Mouse (Mus musculus) embryonic facial prominence, embryonic 13.5 days (tissue): ENCODE data around the gene Cyp27b1. TPM values are rescaled to one million over a fixed set of nuclear protein-coding genes. Genes with fewer than 3 reads are reported as not detected.
"Not testable (repeated sequence)": the region's sequence is repeated elsewhere in the genome, so short reads cannot be mapped to it uniquely, and the experiment has no call there.

Source experiments
- ATAC-seq: fragments of 200-750 bp; cut with Nextera tagmentation; 2 replicates; pipeline ENCODE4 v1.8.0; 2017; ENCODE audit warnings: low read depth; ENCODE audit not compliant: insufficient number of reproducible peaks, insufficient read depth, low FRiP score, low TSS enrichment
- H3K27ac ChIP-seq: fragments of 300-500 bp; sonication (generic); 2 replicates; pipeline ENCODE4 v1.5.1; 2015; ENCODE audit warnings: moderate library complexity, mild to moderate bottlenecking, inconsistent platforms
- H3K27me3 ChIP-seq: fragments of 300-500 bp; sonication (generic); 2 replicates; pipeline ENCODE4 v1.6.1; 2015; ENCODE audit warnings: mild to moderate bottlenecking, inconsistent platforms
- H3K36me3 ChIP-seq: fragments of 300-500 bp; sonication (generic); 2 replicates; pipeline ENCODE4 v1.6.1; 2015; ENCODE audit warnings: mild to moderate bottlenecking, inconsistent platforms
- H3K4me1 ChIP-seq: fragments of 300-500 bp; sonication (generic); 2 replicates; pipeline ENCODE4 v1.6.1; 2015; ENCODE audit warnings: inconsistent platforms
- H3K4me2 ChIP-seq: fragments of 300-500 bp; sonication (generic); 2 replicates; pipeline ENCODE4 v1.6.1; 2015; ENCODE audit warnings: moderate library complexity, mild to moderate bottlenecking, inconsistent platforms
- H3K4me3 ChIP-seq: fragments of 300-500 bp; sonication (generic); 2 replicates; pipeline ENCODE4 v1.5.1; 2015; ENCODE audit warnings: mild to moderate bottlenecking, inconsistent platforms
- H3K9ac ChIP-seq: fragments of 300-500 bp; sonication (generic); 2 replicates; pipeline ENCODE4 v1.6.1; 2015; ENCODE audit warnings: mild to moderate bottlenecking, inconsistent platforms
- H3K9me3 ChIP-seq: fragments of 300-500 bp; sonication (generic); 2 replicates; pipeline ENCODE4 v1.6.1; 2016; ENCODE audit warnings: inconsistent platforms
- WGBS: fragments of 180-500 bp; shearing (Covaris S2); methylation state at CpG from one replicate; pipeline ENCODE4 v1.1.7; 2015; ENCODE audit warnings: mixed read lengths; 5-methylcytosine and 5-hydroxymethylcytosine counted together
- polyA plus RNA-seq: library from polyadenylated mRNA; unstranded; fragments of >200 nt; fragmentation: Nextera tagmentation; extraction: Ambion mirVana; gene quantifications from 2 replicates; pipeline ENCODE4 v1.2.1, GENCODE M21; 2015

Gene Cyp27b1
- polyA plus RNA-seq, 1 experiment from 2014 or later = 0.08 TPM

- peaks cover 27% of the 10 kb centered on the region for H3K4me1 ChIP-seq
- H3K27me3 ChIP-seq = peaks cover 24% of the 10 kb centered on the region
- H3K4me2 ChIP-seq, H3K9me3 ChIP-seq, H3K9ac ChIP-seq, ATAC-seq, H3K27ac ChIP-seq, H3K4me3 ChIP-seq: not testable (repeated sequence)
- 84% methylated on average over 4 of the region's 4 CpGs for WGBS
- H3K36me3 ChIP-seq = peaks cover 15% of the 10 kb centered on the region
These were observed 24.2 kb downstream of the Cyp27b1 start for GRCm38 (mm10) chr10:127072270-127072669.

- not testable (repeated sequence) for H3K4me2 ChIP-seq, H3K9ac ChIP-seq, ATAC-seq, H3K36me3 ChIP-seq, H3K27ac ChIP-seq, H3K9me3 ChIP-seq, H3K4me3 ChIP-seq
- Histone ChIP-seq H3K4me1 (peaks cover 27% of the 10 kb centered on the region), H3K27me3 (peaks cover 31% of the 10 kb centered on the region)
- 78% methylated on average over 2 of the region's 2 CpGs for WGBS
These were observed 24.9 kb downstream of the Cyp27b1 start for GRCm38 (mm10) chr10:127072969-127073368.

DNA sequence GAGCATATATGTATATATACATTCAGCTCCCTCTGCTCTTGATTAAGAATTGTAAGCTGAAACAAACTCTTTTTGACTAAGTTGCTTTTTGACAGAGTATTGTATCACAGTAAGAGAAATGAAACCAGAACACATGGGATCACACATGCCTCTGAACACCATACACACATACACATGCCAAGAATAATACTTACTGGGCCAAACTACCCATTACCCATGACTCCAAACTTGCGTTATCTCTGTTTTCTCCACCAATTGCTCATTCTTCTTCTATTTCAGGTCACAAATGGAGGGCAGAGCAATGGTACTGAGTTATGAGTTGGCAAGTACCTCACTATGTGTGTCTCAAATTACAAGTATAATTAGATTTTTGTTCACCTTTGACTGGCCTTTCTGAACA is 25.9 kb downstream of the Cyp27b1 start:
- Histone ChIP-seq H3K4me3 (no peak overlapping the region), H3K9me3 (no peaks in the 10 kb centered on the region), H3K36me3 (no peaks in the 10 kb centered on the region), H3K27ac (no peak overlapping the region), H3K9ac (no peak overlapping the region), H3K4me1 (peaks cover 23% of the 10 kb centered on the region), H3K27me3 (peaks cover 40% of the 10 kb centered on the region), H3K4me2 (no peak overlapping the region)
- ATAC-seq = no peak
- 85% methylated on average over 1 of the region's 1 CpGs for WGBS

DNA sequence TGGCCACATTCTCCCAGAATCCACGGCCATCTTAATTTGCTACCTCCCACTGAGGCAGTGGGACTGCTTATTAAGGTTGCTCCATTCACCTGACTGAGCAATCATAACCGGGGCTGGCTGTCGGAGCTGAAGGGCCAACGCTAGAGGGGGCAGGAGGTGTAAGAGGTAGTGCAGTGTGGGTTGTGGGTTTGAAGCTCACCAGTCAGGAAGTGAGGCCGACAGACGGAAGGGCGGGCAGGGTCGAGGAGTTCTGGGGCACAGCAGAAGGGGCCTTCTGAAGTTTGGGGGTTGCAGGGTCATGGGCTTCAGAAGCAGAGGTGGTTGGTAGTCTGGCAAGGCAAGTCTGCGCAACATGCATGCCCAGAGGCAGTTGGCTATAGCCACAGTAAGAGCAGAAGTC is 27.0 kb downstream of the Cyp27b1 start, which contains the start of gene Agap2:
TSS of gene Agap2 (plus strand) at position 205 of the 400 bp plus-strand sequence.
- 63% methylated on average over 9 of the region's 9 CpGs for WGBS
- Histone ChIP-seq H3K27me3 (peaks cover 51% of the 10 kb centered on the region), H3K4me1 (peaks cover 25% of the 10 kb centered on the region), H3K9me3 (no peaks in the 10 kb centered on the region), H3K4me3 (no peak within 1 kb of the TSS), H3K27ac (no peak within 1 kb of the TSS), H3K4me2 (no peak within 1 kb of the TSS), H3K36me3 (no peaks in the 10 kb centered on the region), H3K9ac (no peak within 1 kb of the TSS)
- no peak for ATAC-seq

GRCm38 (mm10) chr10:127075651-127076050 is 27.6 kb downstream of the Cyp27b1 start:
- WGBS = 72% methylated on average over 8 of the region's 8 CpGs
- no peak overlapping the region for H3K4me3 ChIP-seq
- no peak for ATAC-seq
- H3K27me3 ChIP-seq = peaks cover 57% of the 10 kb centered on the region
- no peak overlapping the region for H3K4me2 ChIP-seq
- no peaks in the 10 kb centered on the region for H3K9me3 ChIP-seq
- H3K9ac ChIP-seq = no peak overlapping the region
- no peaks in the 10 kb centered on the region for H3K36me3 ChIP-seq
- H3K4me1 ChIP-seq = peaks cover 31% of the 10 kb centered on the region
- H3K27ac ChIP-seq = no peak overlapping the region

GRCm38 (mm10) chr10:127076082-127076481 is 28.0 kb downstream of the Cyp27b1 start:
- H3K27me3 ChIP-seq = peaks cover 61% of the 10 kb centered on the region
- no peaks in the 10 kb centered on the region for H3K36me3 ChIP-seq
- WGBS = 46% methylated on average over 4 of the region's 4 CpGs
- H3K9me3 ChIP-seq = no peaks in the 10 kb centered on the region
- H3K27ac ChIP-seq = no peak overlapping the region
- H3K4me1 ChIP-seq = peaks cover 31% of the 10 kb centered on the region
- H3K9ac ChIP-seq = no peak overlapping the region
- H3K4me3 ChIP-seq = no peak overlapping the region
- H3K4me2 ChIP-seq = no peak overlapping the region
- no peak for ATAC-seq

- Histone ChIP-seq H3K9ac (no peak overlapping the region), H3K27ac (no peak overlapping the region), H3K4me1 (peaks cover 38% of the 10 kb centered on the region), H3K9me3 (no peaks in the 10 kb centered on the region), H3K4me2 (peak overlapping the region; percentile 99; the same call in 1 of the 2 replicates), H3K4me3 (no peak overlapping the region), H3K27me3 (peaks cover 75% of the 10 kb centered on the region), H3K36me3 (no peaks in the 10 kb centered on the region)
- 2% methylated on average over 10 of the region's 10 CpGs for WGBS
- ATAC-seq = no peak
These were observed 29.5 kb downstream of the Cyp27b1 start for GRCm38 (mm10) chr10:127077515-127077914.

DNA sequence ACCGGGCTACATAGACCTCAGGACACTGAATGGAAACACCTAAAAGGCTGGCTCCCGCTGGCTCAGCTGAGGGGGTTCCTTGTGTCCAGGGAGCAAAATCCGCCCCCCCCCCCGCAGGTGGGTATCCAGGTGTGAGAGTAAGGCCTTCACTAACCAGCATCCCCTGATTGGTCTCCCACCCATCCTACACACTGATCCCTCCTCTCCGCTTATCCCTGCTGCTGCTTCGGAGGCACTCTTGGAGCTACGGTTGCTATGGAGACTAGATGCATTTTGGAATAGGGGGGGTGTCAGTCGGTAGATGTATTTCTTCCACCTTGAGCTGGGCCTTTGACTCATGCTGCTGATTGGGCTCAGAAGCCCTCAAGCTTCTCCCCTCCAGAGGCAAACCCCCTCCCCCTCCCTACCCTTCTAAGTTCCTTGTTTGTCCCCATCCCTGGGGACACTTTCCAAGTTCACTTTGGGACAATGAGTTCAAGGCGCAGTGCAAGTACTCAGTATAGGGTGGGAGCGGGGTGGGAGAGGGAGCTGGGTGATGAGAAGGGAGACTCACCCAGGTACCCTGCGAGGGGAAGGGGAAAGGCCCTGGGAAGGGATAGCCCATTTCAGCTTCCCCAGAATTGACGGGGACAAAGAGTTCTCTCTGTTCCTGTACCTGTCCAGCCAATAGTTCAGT is 30.1 kb downstream of the Cyp27b1 start:
- Histone ChIP-seq H3K27me3 (peaks cover 82% of the 10 kb centered on the region), H3K36me3 (no peaks in the 10 kb centered on the region), H3K9ac (no peak overlapping the region), H3K27ac (no peak overlapping the region), H3K4me2 (peak overlapping the region; percentile 99), H3K4me1 (peaks cover 38% of the 10 kb centered on the region), H3K4me3 (peak overlapping the region; percentile 63), H3K9me3 (no peaks in the 10 kb centered on the region)
- ATAC-seq = no peak
- WGBS = 4% methylated on average over 12 of the region's 12 CpGs

DNA sequence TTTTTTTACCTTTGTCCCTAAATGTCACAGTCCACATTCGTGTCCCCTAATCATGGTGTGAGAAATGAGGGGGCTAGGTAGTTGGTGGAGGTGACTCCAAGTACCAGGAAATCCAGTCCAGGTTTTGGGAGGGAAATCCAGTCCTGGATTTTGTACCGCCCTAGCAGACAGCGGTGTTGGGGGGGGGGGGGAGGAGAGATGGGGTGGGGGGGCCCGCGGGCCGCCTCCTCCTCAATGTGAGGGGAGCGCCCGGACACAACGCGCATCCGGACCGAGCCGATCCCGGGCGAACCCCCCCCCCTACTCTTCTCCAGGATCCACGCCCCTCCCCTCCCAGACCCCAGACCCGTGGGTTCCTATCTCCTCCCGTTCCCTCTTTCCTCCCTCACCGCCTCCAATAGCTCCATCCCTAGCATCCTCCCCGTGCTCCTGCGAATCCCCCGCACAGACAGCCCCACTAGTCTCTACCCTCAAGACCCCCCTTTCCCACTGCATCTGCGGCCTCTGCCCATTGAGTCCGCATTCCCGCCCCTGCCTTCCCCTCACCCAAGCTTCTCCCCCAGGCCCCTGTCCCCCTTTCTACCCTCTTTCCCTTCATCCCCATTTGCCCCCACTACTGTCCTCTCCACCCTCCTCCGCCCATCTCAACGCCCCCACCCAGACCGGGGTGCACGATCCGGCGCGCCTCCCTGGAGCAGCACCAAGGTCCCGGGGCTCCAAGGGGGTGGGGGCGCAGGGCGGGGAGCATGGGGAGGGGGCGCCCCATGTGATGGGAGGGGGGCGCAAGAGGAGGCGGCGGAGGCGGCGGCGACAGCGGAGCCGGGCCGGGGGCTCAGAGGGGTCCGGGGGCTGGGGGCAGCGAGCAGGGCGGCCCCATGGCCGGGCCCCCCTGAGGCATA is 30.9 kb downstream of the Cyp27b1 start:
- H3K36me3 ChIP-seq = no peaks in the 10 kb centered on the region
- no peak overlapping the region for H3K27ac ChIP-seq
- peaks cover 89% of the 10 kb centered on the region for H3K27me3 ChIP-seq
- ATAC-seq = peak; percentile 45; the same call in 1 of the 2 replicates
- WGBS = under 1% methylated on average over 42 of the region's 49 CpGs
- peak overlapping the region; percentile 63 for H3K4me3 ChIP-seq
- peak overlapping the region; percentile 74 for H3K9ac ChIP-seq
- peaks cover 38% of the 10 kb centered on the region for H3K4me1 ChIP-seq
- H3K4me2 ChIP-seq = peak overlapping the region; percentile 99
- H3K9me3 ChIP-seq = no peaks in the 10 kb centered on the region

- WGBS = 2% methylated on average over 67 of the region's 70 CpGs
- Histone ChIP-seq H3K27me3 (peaks cover 98% of the 10 kb centered on the region), H3K4me3 (peak overlapping the region; percentile 63), H3K36me3 (no peaks in the 10 kb centered on the region), H3K4me1 (peaks cover 38% of the 10 kb centered on the region), H3K9me3 (no peaks in the 10 kb centered on the region), H3K27ac (no peak overlapping the region), H3K4me2 (peak overlapping the region; percentile 99), H3K9ac (peak overlapping the region; percentile 74)
- ATAC-seq = peak; percentile 23; the same call in 1 of the 2 replicates
These were observed 31.8 kb downstream of the Cyp27b1 start for GRCm38 (mm10) chr10:127079665-127080391.
